Mouse (Mus musculus): ENCODE results near the gene 4930550C14Rik. TPM values are rescaled to one million over a fixed set of nuclear protein-coding genes. Genes with fewer than 3 reads are reported as not detected.

Gene 4930550C14Rik
- polyA plus RNA-seq, 1 experiment from 2014 or later = 2.6 TPM

GRCm38 (mm10) chr9:53408953-53409361, 6.8 kb downstream of the 4930550C14Rik start:
- Histone ChIP-seq H3K4me2 (replicated peaks; ENCODE audit: low read depth, low read length) (no peak overlapping the region), H3K4me1 (ENCODE audit: insufficient read depth, low read depth, low read length) (peaks cover 4% of the 10 kb centered on the region; the same call in 1 of the 2 replicates), H3K4me3 (ENCODE audit: low read depth, low read length) (no peak overlapping the region), H3K9me3 (ENCODE audit: low read length) (no peaks in the 10 kb centered on the region), H3K9ac (replicated peaks; ENCODE audit: low read depth) (no peak overlapping the region), H3K27ac (ENCODE audit: low read length) (0 out of 2 replicates have a peak overlapping the region, but pooled peaks have one; percentile 0), H3K27me3 (replicated peaks; ENCODE audit: insufficient read depth, low read length) (no peaks in the 10 kb centered on the region), H3K36me3 (ENCODE audit: insufficient read depth, low read length) (no peaks in the 10 kb centered on the region)
- peak; percentile 84 for DNase-seq (ENCODE audit: low spot score)
- no peak for TF ChIP-seq CTCF (IDR thresholded peaks at IDR 0.05)
- peak; percentile 94 for TF ChIP-seq EP300 (IDR thresholded peaks at IDR 0.05)
- 34% methylated on average over 2 of the region's 2 CpGs for WGBS
- peak; percentile 84 for ATAC-seq

GRCm38 (mm10) chr9:53409427-53409826, 7.3 kb downstream of the 4930550C14Rik start:
- Histone ChIP-seq H3K4me2 (replicated peaks; ENCODE audit: low read depth, low read length) (no peak overlapping the region), H3K27me3 (replicated peaks; ENCODE audit: insufficient read depth, low read length) (no peaks in the 10 kb centered on the region), H3K4me1 (ENCODE audit: insufficient read depth, low read depth, low read length) (peaks cover 4% of the 10 kb centered on the region; the same call in 1 of the 2 replicates), H3K9me3 (ENCODE audit: low read length) (no peaks in the 10 kb centered on the region), H3K36me3 (ENCODE audit: insufficient read depth, low read length) (no peaks in the 10 kb centered on the region), H3K4me3 (ENCODE audit: low read depth, low read length) (no peak overlapping the region), H3K9ac (replicated peaks; ENCODE audit: low read depth) (no peak overlapping the region), H3K27ac (ENCODE audit: low read length) (0 out of 2 replicates have a peak overlapping the region, but pooled peaks have one; percentile 0)
- WGBS = 88% methylated on average over 3 of the region's 3 CpGs
- ATAC-seq (no peak), DNase-seq (ENCODE audit: low spot score) (no peak)
- TF ChIP-seq EP300 (IDR thresholded peaks at IDR 0.05) (no peak), CTCF (IDR thresholded peaks at IDR 0.05) (no peak)

- no peak for TF ChIP-seq EP300 (IDR thresholded peaks at IDR 0.05)
- TF ChIP-seq CTCF (IDR thresholded peaks at IDR 0.05) = no peak
- no peaks in the 10 kb centered on the region for H3K4me1 ChIP-seq (ENCODE audit: insufficient read depth, low read depth, low read length)
- no peaks in the 10 kb centered on the region for H3K9me3 ChIP-seq (ENCODE audit: low read length)
- H3K27ac ChIP-seq (ENCODE audit: low read length) = no peak overlapping the region
- ATAC-seq (peak; percentile 46), DNase-seq (ENCODE audit: low spot score) (peak; percentile 21)
- H3K36me3 ChIP-seq (ENCODE audit: insufficient read depth, low read length) = no peaks in the 10 kb centered on the region
- no peak overlapping the region for H3K4me3 ChIP-seq (ENCODE audit: low read depth, low read length)
- H3K27me3 ChIP-seq (replicated peaks; ENCODE audit: insufficient read depth, low read length) = no peaks in the 10 kb centered on the region
- H3K4me2 ChIP-seq (replicated peaks; ENCODE audit: low read depth, low read length) = no peak overlapping the region
- H3K9ac ChIP-seq (replicated peaks; ENCODE audit: low read depth) = no peak overlapping the region
- WGBS = 32% methylated on average over 9 of the region's 9 CpGs
These were observed 20.2 kb downstream of the 4930550C14Rik start for GRCm38 (mm10) chr9:53422133-53422896.

GRCm38 (mm10) chr9:53426726-53427125, 24.6 kb downstream of the 4930550C14Rik start:
- no peak for TF ChIP-seq EP300 (IDR thresholded peaks at IDR 0.05)
- WGBS = 79% methylated on average over 3 of the region's 3 CpGs

GRCm38 (mm10) chr9:53427638-53428037, 25.5 kb downstream of the 4930550C14Rik start:
- no peak overlapping the region for H3K27ac ChIP-seq (ENCODE audit: low read length)
- DNase-seq (ENCODE audit: low spot score) = peak; percentile 68
- H3K36me3 ChIP-seq (ENCODE audit: insufficient read depth, low read length) = no peaks in the 10 kb centered on the region
- no peak overlapping the region for H3K9ac ChIP-seq (replicated peaks; ENCODE audit: low read depth)
- WGBS = 40% methylated on average over 3 of the region's 3 CpGs
- no peaks in the 10 kb centered on the region for H3K9me3 ChIP-seq (ENCODE audit: low read length)
- TF ChIP-seq EP300 (IDR thresholded peaks at IDR 0.05) = no peak
- TF ChIP-seq CTCF (IDR thresholded peaks at IDR 0.05) = peak; percentile 41
- H3K4me1 ChIP-seq (ENCODE audit: insufficient read depth, low read depth, low read length) = no peaks in the 10 kb centered on the region
- no peaks in the 10 kb centered on the region for H3K27me3 ChIP-seq (replicated peaks; ENCODE audit: insufficient read depth, low read length)
- no peak overlapping the region for H3K4me2 ChIP-seq (replicated peaks; ENCODE audit: low read depth, low read length)
- no peak overlapping the region for H3K4me3 ChIP-seq (ENCODE audit: low read depth, low read length)
- peak; percentile 40; the same call in 1 of the 2 replicates for ATAC-seq

More at GRCm38 (mm10) chr9:53426726-53427125, 24.6 kb downstream of the 4930550C14Rik start:
- Histone ChIP-seq H3K27ac (ENCODE audit: low read length) (no peak overlapping the region), H3K9me3 (ENCODE audit: low read length) (no peaks in the 10 kb centered on the region), H3K4me2 (replicated peaks; ENCODE audit: low read depth, low read length) (no peak overlapping the region), H3K9ac (replicated peaks; ENCODE audit: low read depth) (no peak overlapping the region), H3K27me3 (replicated peaks; ENCODE audit: insufficient read depth, low read length) (no peaks in the 10 kb centered on the region), H3K4me3 (ENCODE audit: low read depth, low read length) (no peak overlapping the region), H3K4me1 (ENCODE audit: insufficient read depth, low read depth, low read length) (no peaks in the 10 kb centered on the region), H3K36me3 (ENCODE audit: insufficient read depth, low read length) (no peaks in the 10 kb centered on the region)
- ATAC-seq (no peak), DNase-seq (ENCODE audit: low spot score) (no peak)

- Histone ChIP-seq H3K4me3 (ENCODE audit: low read depth, low read length) (no peak overlapping the region), H3K9ac (replicated peaks; ENCODE audit: low read depth) (no peak overlapping the region), H3K4me1 (ENCODE audit: insufficient read depth, low read depth, low read length) (no peaks in the 10 kb centered on the region), H3K4me2 (replicated peaks; ENCODE audit: low read depth, low read length) (no peak overlapping the region), H3K27ac (ENCODE audit: low read length) (no peak overlapping the region), H3K36me3 (ENCODE audit: insufficient read depth, low read length) (0 out of 2 replicates have a peak, but pooled peaks cover 5% of the 10 kb centered on the region), H3K9me3 (ENCODE audit: low read length) (no peaks in the 10 kb centered on the region), H3K27me3 (replicated peaks; ENCODE audit: insufficient read depth, low read length) (no peaks in the 10 kb centered on the region)
- no peak for TF ChIP-seq CTCF (IDR thresholded peaks at IDR 0.05)
- TF ChIP-seq EP300 (IDR thresholded peaks at IDR 0.05) = no peak
- ATAC-seq = no peak
- WGBS = 86% methylated on average over 14 of the region's 14 CpGs
- no peak for DNase-seq (ENCODE audit: low spot score)
These were observed 33.9 kb downstream of the 4930550C14Rik start for GRCm38 (mm10) chr9:53435830-53436570.
